Mouse (Mus musculus): ENCODE data around the gene Arf1. TPM values are rescaled to one million over a fixed set of nuclear protein-coding genes. Genes with fewer than 3 reads are reported as not detected.

The Arf1 gene
- total and polyA plus RNA-seq, 2 experiments from 2014 or later = 378 to 540 TPM

GRCm38 (mm10) chr11:59185490-59185889 lies 42.6 kb downstream of the Arf1 start:
- no peak overlapping the region for H3K27ac ChIP-seq (ENCODE audit: low read depth)
- WGBS = 83% methylated on average over 5 of the region's 5 CpGs
- H3K9me3 ChIP-seq (replicated peaks; ENCODE audit: control insufficient read depth, low read length) = no peaks in the 10 kb centered on the region
- no peak overlapping the region for H3K4me3 ChIP-seq (ENCODE audit: low read depth, low read length)
- H3K9ac ChIP-seq (replicated peaks; ENCODE audit: low read depth, low read length) = no peak overlapping the region
- no peak for TF ChIP-seq CTCF (IDR thresholded peaks at IDR 0.05; ENCODE audit: low read depth)
- TF ChIP-seq EP300 (IDR thresholded peaks at IDR 0.05; ENCODE audit: low read depth) = no peak
- H3K27me3 ChIP-seq (ENCODE audit: control insufficient read depth, insufficient read depth, low read length) = no peaks in the 10 kb centered on the region
- ATAC-seq (ENCODE audit: insufficient read depth, low read depth) (no peak), DNase-seq (ENCODE audit: low spot score) (no peak)
- peaks cover 18% of the 10 kb centered on the region for H3K4me1 ChIP-seq (ENCODE audit: control insufficient read depth, insufficient read depth)
- peaks cover 20% of the 10 kb centered on the region for H3K36me3 ChIP-seq (replicated peaks; ENCODE audit: control insufficient read depth, insufficient read depth, low read length)
- no peak overlapping the region for H3K4me2 ChIP-seq (ENCODE audit: low read depth, low read length)

- peak; percentile 88 for DNase-seq (ENCODE audit: low spot score)
- Histone ChIP-seq H3K27me3 (ENCODE audit: control insufficient read depth, insufficient read depth, low read length) (no peaks in the 10 kb centered on the region), H3K9ac (replicated peaks; ENCODE audit: low read depth, low read length) (no peak overlapping the region), H3K27ac (ENCODE audit: low read depth) (peak overlapping the region; percentile 84), H3K9me3 (replicated peaks; ENCODE audit: control insufficient read depth, low read length) (no peaks in the 10 kb centered on the region), H3K4me2 (ENCODE audit: low read depth, low read length) (peak overlapping the region; percentile 38; the same call in 1 of the 2 replicates), H3K4me3 (ENCODE audit: low read depth, low read length) (no peak overlapping the region), H3K36me3 (replicated peaks; ENCODE audit: control insufficient read depth, insufficient read depth, low read length) (peaks cover 20% of the 10 kb centered on the region), H3K4me1 (ENCODE audit: control insufficient read depth, insufficient read depth) (peaks cover 19% of the 10 kb centered on the region)
- TF ChIP-seq CTCF (IDR thresholded peaks at IDR 0.05; ENCODE audit: low read depth) (peak; percentile 85), EP300 (IDR thresholded peaks at IDR 0.05; ENCODE audit: low read depth) (peak; percentile 54; the same call in 1 of the 2 replicates)
- peak; percentile 78 for ATAC-seq (ENCODE audit: insufficient read depth, low read depth)
- WGBS = 8% methylated on average over 3 of the region's 3 CpGs
Observed at GRCm38 (mm10) chr11:59183821-59184220, 44.2 kb downstream of the Arf1 start.

GRCm38 (mm10) chr11:59182864-59183331 lies 45.2 kb downstream of the Arf1 start, which contains the start of gene Gjc2:
Gene Gjc2 (minus strand): TSS chr11:59183213.
- no peak within 1 kb of the TSS for H3K4me3 ChIP-seq (ENCODE audit: low read depth, low read length)
- no peak for TF ChIP-seq EP300 (IDR thresholded peaks at IDR 0.05; ENCODE audit: low read depth)
- no peak for TF ChIP-seq CTCF (IDR thresholded peaks at IDR 0.05; ENCODE audit: low read depth)
- WGBS = 4% methylated on average over 3 of the region's 3 CpGs
- H3K9ac ChIP-seq (replicated peaks; ENCODE audit: low read depth, low read length) = no peak within 1 kb of the TSS; the same call in 1 of the 2 replicates
- H3K9me3 ChIP-seq (replicated peaks; ENCODE audit: control insufficient read depth, low read length) = no peaks in the 10 kb centered on the region
- peak within 1 kb of the TSS; percentile 38 for H3K4me2 ChIP-seq (ENCODE audit: low read depth, low read length)
- peaks cover 19% of the 10 kb centered on the region for H3K4me1 ChIP-seq (ENCODE audit: control insufficient read depth, insufficient read depth)
- peaks cover 9% of the 10 kb centered on the region; the same call in 1 of the 2 replicates for H3K27me3 ChIP-seq (ENCODE audit: control insufficient read depth, insufficient read depth, low read length)
- DNase-seq (ENCODE audit: low spot score) (peak; percentile 29), ATAC-seq (ENCODE audit: insufficient read depth, low read depth) (peak; percentile 38)
- peaks cover 20% of the 10 kb centered on the region for H3K36me3 ChIP-seq (replicated peaks; ENCODE audit: control insufficient read depth, insufficient read depth, low read length)
- H3K27ac ChIP-seq (ENCODE audit: low read depth) = peak within 1 kb of the TSS; percentile 84

- ATAC-seq (ENCODE audit: insufficient read depth, low read depth) = 0 out of 2 replicates have a peak, but pooled peaks have one; percentile 16
- H3K9ac ChIP-seq (replicated peaks; ENCODE audit: low read depth, low read length) = no peak overlapping the region
- no peak overlapping the region for H3K27ac ChIP-seq (ENCODE audit: low read depth)
- peak overlapping the region; percentile 54 for H3K4me2 ChIP-seq (ENCODE audit: low read depth, low read length)
- WGBS = 7% methylated on average over 33 of the region's 34 CpGs
- no peak for TF ChIP-seq EP300 (IDR thresholded peaks at IDR 0.05; ENCODE audit: low read depth)
- no peak for TF ChIP-seq CTCF (IDR thresholded peaks at IDR 0.05; ENCODE audit: low read depth)
- peaks cover 13% of the 10 kb centered on the region; the same call in 1 of the 2 replicates for H3K4me1 ChIP-seq (ENCODE audit: control insufficient read depth, insufficient read depth)
- no peaks in the 10 kb centered on the region for H3K36me3 ChIP-seq (replicated peaks; ENCODE audit: control insufficient read depth, insufficient read depth, low read length)
- peaks cover 46% of the 10 kb centered on the region for H3K27me3 ChIP-seq (ENCODE audit: control insufficient read depth, insufficient read depth, low read length)
- DNase-seq (ENCODE audit: low spot score) = peak; percentile 1
- no peaks in the 10 kb centered on the region for H3K9me3 ChIP-seq (replicated peaks; ENCODE audit: control insufficient read depth, low read length)
- peak overlapping the region; percentile 34 for H3K4me3 ChIP-seq (ENCODE audit: low read depth, low read length)
Observed at GRCm38 (mm10) chr11:59176921-59177320, 51.1 kb downstream of the Arf1 start.

- DNase-seq (ENCODE audit: low spot score) (peak; percentile 4), ATAC-seq (ENCODE audit: insufficient read depth, low read depth) (no peak)
- Histone ChIP-seq H3K27me3 (ENCODE audit: control insufficient read depth, insufficient read depth, low read length) (peaks cover 49% of the 10 kb centered on the region), H3K9me3 (replicated peaks; ENCODE audit: control insufficient read depth, low read length) (no peaks in the 10 kb centered on the region), H3K27ac (ENCODE audit: low read depth) (no peak overlapping the region), H3K9ac (replicated peaks; ENCODE audit: low read depth, low read length) (no peak overlapping the region), H3K4me2 (ENCODE audit: low read depth, low read length) (peak overlapping the region; percentile 54), H3K4me1 (ENCODE audit: control insufficient read depth, insufficient read depth) (peaks cover 13% of the 10 kb centered on the region; the same call in 1 of the 2 replicates), H3K4me3 (ENCODE audit: low read depth, low read length) (peak overlapping the region; percentile 34), H3K36me3 (replicated peaks; ENCODE audit: control insufficient read depth, insufficient read depth, low read length) (no peaks in the 10 kb centered on the region)
- TF ChIP-seq EP300 (IDR thresholded peaks at IDR 0.05; ENCODE audit: low read depth) (no peak), CTCF (IDR thresholded peaks at IDR 0.05; ENCODE audit: low read depth) (no peak)
- WGBS = 2% methylated on average over 48 of the region's 48 CpGs
Observed at GRCm38 (mm10) chr11:59176475-59176874, 51.6 kb downstream of the Arf1 start.
